Mouse (Mus musculus) megakaryocyte, adult 5-6 weeks (primary cell): ENCODE measurements around the gene Map1b. TPM values are rescaled to one million over a fixed set of nuclear protein-coding genes. Genes with fewer than 3 reads are reported as not detected.

Experiments
- ATAC-seq: 2 replicates; pipeline ENCODE4 v1.8.0; 2016; ENCODE audit warnings: mild to moderate bottlenecking, inconsistent platforms; ENCODE audit not compliant: poor library complexity, severe bottlenecking
- total RNA-seq, 2 experiments: library from RNA; stranded (forward) in 1 of 2; stranded (reverse) in 1 of 2; fragments of 153-499, 151-499 nt in 1 of 2; fragments of 221-1000, 200-1000 nt in 1 of 2; gene quantifications; 2 replicates each; pipeline versions ENCODE4 v1.2.3 to v1.2.4; 2015 to 2017

Gene Map1b
- total RNA-seq (2015) (0.07 TPM in 2 replicates), total RNA-seq (2017) (0.11 TPM in 1 of 2 replicates, not detected in the other)

DNA sequence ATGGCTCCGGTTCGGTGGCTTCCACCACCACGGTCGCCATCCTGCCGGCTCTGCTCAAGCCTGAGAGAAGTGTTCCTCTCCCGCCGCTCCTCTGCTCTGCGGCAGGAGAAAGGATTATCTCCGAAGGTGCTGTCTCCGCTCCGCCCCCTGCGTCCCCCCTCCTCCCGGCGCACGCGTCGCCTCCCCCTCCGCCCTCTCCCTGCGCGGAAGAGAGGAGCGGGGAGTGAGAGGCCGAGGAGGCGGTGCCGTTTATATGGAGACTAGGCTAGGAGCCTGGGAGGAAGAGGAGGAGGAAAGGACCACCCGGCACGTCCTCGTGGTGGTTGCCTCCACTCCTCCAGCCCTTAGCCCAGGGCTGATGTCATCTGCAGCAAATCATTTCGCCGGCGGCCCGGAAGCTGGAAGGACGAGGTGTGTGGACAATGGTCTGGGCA lies at the start of gene Map1b:
Gene Map1b, minus strand, starts transcription at position 93 of the 434 bp plus-strand sequence.
- ATAC-seq: no peak

DNA sequence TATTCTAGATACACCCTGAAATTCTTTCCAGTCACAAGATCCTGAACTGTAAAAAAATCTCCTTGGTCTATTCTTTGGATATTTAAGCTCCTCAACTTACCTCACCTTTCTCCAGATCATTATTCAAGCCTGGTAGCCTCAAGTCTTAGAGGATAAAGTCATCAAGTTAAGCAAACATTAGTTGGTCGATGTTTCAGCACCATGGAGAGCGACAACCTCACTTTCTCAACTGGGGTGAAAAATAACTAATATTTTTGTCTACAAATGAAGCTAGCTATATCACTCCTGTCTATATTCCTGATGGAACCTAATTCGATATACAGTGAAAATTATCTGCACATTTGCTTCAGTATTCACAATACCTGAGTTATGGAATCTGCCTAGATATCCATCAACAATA lies 48.0 kb upstream of the Map1b start:
- ATAC-seq: no peak

GRCm38 (mm10) chr13:99563021-99563420 lies 46.7 kb upstream of the Map1b start:
- ATAC-seq: no peak

DNA sequence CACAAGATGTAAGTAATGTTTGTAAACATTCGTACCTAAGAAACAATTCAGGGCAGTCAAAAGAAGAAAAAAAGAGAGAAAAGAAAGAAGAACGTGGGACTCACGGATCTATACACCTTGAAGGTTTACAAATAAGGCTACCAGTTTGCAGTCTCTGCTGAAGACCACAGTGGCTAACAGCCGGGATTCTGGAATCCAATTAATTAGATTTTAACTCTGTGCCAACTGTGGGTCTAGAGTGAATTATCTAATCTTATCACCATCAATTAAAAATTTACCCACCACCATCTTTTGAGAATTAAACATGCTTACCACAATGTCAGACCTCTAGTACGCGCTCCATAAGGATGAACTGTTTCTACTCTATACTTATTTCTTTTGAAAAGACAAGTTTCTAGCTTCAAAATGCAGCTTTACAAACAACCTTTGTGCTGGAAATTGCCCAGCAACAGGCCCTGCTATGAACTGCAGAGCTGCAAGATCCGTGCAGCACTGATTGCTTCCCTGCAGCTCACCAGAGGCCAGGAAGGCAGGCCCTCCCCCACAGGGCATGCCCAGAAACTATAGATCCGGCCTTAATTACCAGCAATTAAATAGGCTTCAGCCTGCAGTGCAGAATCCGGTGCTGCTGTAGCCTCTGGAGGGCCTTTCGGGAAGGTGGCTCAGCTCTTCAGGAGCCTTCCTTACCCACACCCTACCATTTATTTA lies 45.7 kb upstream of the Map1b start:
- ATAC-seq: no peak

DNA sequence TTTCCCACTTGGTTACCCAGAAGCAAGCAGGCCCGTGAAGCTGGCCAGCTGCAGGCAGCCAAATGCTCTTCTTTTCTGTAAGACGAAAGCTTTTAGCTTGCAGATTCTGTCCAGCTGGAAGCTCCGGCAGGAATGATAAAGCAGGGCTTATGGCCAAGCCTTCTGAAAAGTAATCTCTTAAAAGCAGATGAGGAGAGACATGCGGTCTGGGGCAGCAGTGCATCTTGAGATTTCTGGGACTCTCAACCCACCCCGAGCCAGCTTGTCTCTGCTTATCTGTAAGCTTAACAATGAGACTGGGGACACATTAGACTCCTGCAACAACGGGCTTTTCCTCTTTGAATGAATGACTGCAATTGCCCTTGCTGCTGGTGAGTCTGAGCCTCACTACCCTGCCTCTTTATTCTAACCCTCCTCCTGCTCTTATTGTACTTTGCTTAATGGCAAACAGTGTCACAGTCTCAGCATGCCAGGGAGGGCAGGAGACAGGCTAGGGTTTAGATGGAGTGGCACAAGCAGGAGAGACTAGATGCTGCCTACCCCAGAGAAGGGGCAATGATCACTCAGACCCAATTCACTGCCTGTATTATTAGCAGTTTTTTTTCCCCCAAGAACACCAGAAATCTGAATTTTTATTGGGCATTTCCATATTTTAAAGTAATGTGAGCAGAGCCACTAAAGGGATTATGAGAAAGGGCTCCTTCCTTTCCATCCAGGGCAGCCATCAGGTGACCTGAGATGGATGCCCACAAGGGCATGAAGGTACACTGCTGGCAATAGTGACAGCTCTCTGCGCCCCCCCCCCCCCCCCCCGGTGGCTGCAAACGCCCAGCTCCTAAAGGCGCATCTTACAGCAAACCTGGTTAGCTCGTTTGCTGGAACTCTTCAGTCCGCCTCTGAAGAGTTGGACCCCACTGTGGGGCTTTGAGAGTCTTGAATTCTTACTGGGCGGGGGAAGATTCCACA lies 44.6 kb upstream of the Map1b start:
- no peak for ATAC-seq

DNA sequence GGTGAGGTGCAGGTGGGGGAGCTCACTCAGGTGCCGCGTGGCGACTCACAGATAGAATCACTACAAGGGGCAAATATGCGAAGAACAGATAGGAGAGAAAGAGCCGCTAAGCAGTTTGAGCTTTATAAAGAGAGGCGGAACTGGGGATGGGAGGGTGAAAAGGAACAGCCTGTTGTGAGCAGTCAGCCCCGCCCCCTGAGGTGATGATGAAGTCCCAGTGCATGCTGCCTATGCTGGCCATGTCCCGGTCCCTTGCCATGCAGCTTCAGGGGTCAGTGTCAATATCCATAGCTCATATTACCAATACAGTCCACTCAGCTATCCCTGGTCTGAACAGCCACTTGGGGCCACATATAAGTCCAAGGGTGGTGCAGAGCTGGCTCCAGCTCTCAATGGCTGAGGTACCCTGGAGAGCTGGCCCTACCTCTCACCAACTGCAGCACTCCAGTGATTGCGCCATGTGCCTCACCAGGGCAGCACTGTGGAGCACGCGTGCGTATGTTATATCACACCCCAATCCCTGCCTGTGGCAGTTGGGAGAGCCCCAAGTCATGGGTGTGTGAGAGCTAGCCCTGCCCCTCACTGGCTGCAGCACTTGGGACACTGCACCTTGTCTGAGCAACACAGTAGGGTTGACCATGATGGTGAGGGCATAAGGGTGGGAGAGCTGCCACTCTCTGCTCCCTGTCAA lies 42.0 kb upstream of the Map1b start:
- ATAC-seq: no peak

DNA sequence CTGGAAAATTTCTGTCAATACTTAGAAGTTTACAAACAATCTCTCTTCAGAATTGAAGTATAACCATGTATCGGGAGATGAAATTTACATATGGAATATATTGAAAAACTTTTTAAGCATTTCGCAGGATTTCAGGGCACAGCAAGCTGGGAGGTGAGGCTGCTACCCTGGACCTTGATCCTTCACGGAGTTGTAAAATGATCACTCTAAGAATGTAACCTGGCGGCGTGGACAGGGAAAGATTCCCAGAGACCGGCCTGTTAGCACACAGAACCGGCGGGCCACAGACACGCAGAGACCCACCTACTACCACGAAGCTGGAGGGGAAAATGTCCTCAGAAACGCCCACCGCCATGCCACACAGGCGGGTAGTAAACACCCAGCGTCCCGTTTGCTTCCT lies 41.5 kb upstream of the Map1b start:
- ATAC-seq: no peak

GRCm38 (mm10) chr13:99557331-99557730 lies 41.0 kb upstream of the Map1b start:
- no peak for ATAC-seq

DNA sequence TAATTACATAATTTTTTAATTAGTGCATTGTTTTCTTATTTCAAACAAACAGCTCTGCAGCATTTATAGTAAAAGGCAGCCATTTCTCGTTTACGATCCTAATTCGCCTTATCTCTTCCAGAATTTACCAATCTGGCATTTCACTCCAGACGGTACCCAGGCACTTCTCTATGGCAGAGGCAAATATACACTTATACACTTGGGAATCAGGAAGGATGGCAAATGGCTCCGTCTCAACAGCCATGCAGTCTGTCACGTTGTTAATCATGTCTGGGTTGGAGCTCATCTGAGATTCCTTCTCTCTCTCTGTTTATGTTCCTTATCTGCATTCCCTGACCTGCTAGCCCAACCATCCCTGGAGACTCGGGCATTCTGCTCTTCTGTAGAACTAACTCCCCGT lies 38.6 kb upstream of the Map1b start:
- ATAC-seq: no peak

- no peak for ATAC-seq
Measured at GRCm38 (mm10) chr13:99554466-99554865, 38.1 kb upstream of the Map1b start.

DNA sequence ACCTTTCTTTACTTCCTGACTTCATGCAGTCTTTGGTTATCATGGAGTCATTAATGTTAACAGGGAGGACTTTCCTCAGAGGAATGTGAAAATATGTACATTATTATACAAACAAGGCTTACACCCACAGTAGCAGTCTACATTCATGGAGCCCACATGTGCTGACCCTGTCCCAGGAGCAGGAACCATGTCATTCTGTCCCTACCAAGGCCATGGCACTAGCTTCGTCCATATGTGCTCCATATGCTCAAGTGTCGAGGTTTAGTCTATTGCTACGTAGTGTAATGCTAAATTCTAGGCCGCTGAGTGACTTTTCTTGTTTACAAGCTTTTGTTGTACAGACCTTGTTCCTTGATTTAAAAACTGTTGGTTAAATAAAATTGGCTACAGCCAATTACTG lies 36.0 kb upstream of the Map1b start:
- ATAC-seq: no peak

- ATAC-seq: no peak
Measured at GRCm38 (mm10) chr13:99550679-99551369, 34.5 kb upstream of the Map1b start.

DNA sequence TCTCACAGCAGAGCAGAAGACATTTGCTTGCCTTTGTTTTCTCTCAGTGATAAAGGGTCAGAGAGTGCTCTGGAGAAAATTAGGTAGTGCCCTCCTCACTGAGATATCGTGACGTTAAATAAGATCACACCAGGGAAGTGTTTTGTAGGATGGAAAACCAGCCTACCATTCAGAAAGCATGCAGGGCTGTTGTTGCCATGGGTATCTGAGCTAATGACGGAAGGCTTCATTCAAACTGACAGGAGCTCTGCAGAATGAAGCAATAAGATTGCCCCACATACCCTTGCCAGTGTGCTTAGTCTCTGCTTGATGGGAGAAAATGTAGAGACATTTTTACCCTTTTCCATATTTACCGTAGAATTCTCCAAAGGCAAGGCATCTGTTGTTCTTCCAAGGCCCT lies 33.7 kb upstream of the Map1b start:
- no peak for ATAC-seq

DNA sequence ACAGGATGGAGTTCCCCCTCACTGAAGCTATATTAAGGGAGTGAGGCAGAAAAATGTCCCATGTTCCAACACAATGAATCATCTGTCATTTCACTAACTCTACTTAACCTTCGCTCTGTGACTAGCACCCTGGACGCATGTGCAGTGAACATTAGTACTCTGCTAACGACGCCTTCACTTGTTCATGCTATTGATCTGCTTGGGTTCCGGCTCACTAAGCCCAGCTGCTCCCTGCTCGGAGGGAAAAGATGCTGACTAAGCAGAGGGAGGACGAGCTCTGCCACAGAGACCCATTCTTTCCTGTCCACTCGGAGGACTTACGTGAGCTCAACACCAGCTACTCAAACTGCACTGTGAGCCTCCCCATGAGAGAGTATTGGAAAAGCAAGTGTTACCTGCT lies 33.2 kb upstream of the Map1b start:
- no peak for ATAC-seq

DNA sequence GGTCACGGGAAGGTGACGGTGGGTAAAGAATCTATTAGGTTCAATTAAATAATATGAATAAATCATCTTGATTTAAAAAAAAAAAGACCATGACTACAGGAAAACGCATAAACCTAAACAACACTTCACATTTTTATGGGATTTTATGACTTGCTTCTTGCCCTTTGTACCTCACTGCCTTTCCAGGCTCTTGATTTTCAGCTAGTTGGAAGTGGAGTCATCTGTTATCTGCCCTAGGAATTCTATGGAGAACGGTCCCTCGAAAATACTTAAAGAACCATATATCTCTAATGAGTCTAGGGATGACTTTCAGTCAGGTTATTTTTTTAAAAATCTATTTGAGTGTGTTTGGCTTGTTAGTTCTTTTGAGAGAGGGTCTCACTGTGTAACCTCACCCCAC lies 30.5 kb upstream of the Map1b start:
- ATAC-seq: no peak

DNA sequence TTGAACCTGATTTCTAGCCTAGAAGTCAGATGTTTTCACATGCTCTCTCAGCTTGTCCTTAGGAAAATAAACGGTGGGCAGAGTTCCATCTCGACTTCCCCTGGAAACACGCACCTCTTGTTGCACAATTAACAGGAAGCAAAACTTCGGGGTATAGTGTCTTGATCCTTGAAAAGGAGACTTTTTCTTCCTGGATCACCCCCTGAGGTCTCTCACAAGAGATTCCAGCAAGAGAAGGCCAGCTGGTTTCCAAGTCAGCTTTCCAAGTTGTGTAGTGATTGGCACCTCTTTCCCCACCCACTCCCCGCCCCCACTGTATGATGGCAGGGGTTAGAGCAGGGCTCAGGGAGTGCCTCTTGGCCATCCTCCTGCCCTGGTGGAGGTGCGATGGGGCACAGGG lies 28.9 kb upstream of the Map1b start:
- no peak for ATAC-seq

DNA sequence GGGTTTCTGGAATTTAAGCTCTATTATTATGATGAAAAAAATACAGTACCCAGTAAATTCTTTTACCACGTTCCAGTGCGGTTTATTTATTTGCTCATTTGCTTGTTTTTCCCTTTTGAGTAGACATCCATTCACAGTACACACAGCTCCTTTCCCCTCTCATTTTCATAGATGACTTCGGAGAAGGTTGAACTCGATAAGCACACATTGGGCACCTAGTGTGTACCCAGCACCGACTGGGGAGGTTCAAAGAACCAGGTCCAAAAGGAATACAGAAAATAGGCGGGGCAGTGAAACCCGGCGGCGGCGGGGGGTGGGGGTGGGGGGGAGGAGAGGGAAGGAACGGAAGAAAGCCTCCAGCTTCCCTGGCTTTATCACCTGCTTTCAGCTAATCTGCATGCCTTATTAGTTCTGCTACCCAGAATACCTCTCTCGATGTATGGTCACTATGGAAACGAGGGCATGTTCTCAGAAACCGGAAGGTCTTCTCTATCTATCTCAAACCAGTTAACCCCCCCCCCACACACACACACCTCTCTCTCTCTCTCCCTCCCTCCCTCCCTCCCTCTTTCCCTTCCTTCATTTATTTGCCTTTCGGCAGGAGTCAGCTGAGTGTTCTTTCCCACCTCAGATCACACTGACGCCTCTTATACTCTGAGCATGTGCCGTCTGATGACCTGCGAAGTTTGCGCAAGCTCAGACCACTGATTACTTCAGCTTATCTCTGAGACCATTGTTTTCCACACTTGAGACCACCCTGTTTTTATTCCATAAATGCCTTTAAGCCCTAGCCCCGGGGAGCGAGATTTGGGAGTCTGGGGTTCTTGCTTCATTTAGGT lies 25.3 kb upstream of the Map1b start:
- no peak for ATAC-seq

DNA sequence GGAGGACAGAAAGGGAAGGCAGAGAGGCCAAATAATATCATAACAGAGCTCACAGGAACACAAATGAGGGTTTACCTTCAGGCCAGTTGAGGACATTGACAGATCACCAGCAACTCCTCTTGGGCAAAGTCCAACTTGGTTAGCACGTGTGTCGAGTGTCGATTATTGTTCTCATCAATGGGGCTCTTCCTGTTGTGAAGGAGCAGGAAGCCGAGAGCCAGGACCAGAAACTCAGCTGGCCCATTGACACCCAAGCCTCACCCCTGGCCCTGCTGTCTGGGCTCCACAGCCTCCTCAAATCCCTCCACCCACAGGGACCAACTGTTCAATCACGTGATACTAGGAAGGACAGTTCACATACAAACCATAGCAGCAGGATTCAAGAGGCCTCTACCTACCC lies 22.9 kb upstream of the Map1b start:
- ATAC-seq: no peak

- ATAC-seq: no peak
Measured at GRCm38 (mm10) chr13:99538851-99539250, 22.5 kb upstream of the Map1b start.
